Mouse (Mus musculus) lung, postnatal 0 days (tissue): Measurements from ENCODE around the gene Zbtb42. TPM values are rescaled to one million over a fixed set of nuclear protein-coding genes. Genes with fewer than 3 reads are reported as not detected.

Source experiments
- ATAC-seq: fragments of 200-750 bp; cut with Nextera tagmentation; 2 replicates; pipeline ENCODE4 v1.8.0; 2017; ENCODE audit warnings: moderate library complexity
- DNase-seq: peaks from one replicate; pipeline ENCODE4 v3.0.0-alpha.2; 2016; ENCODE audit warnings: low spot score
- H3K27ac ChIP-seq: fragments of 300-500 bp; sonication (generic); 2 replicates; pipeline ENCODE4 v1.5.1; 2014; ENCODE audit warnings: antibody characterized with exemption, mild to moderate bottlenecking, low read length, mixed read lengths
- H3K27me3 ChIP-seq: fragments of 300-500 bp; sonication (generic); replicated peaks from 2 replicates; pipeline ENCODE4 v1.6.1; 2014; ENCODE audit warnings: low read length, mixed read lengths; ENCODE audit not compliant: insufficient read depth
- H3K36me3 ChIP-seq: fragments of 300-500 bp; sonication (generic); 2 replicates; pipeline ENCODE4 v1.6.1; 2014; ENCODE audit warnings: low read length, mixed read lengths; ENCODE audit not compliant: insufficient read depth
- H3K4me1 ChIP-seq: fragments of 300-500 bp; sonication (generic); 2 replicates; pipeline ENCODE4 v1.6.1; 2014; ENCODE audit warnings: antibody characterized with exemption, low read depth, low read length, mixed read lengths; ENCODE audit not compliant: insufficient read depth
- H3K4me2 ChIP-seq: fragments of 300-500 bp; sonication (generic); replicated peaks from 2 replicates; pipeline ENCODE4 v1.6.1; 2014; ENCODE audit warnings: low read depth, mild to moderate bottlenecking, low read length, moderate library complexity, mixed read lengths
- H3K4me3 ChIP-seq: fragments of 300-500 bp; sonication (generic); 2 replicates; pipeline ENCODE4 v1.5.1; 2014; ENCODE audit warnings: low read depth, low read length
- H3K9ac ChIP-seq: fragments of 300-500 bp; sonication (generic); replicated peaks from 2 replicates; pipeline ENCODE4 v1.6.1; 2014; ENCODE audit warnings: low read depth, mild to moderate bottlenecking
- H3K9me3 ChIP-seq: fragments of 300-500 bp; sonication (generic); 2 replicates; pipeline ENCODE4 v1.6.1; 2016; ENCODE audit warnings: low read length, mixed read lengths
- CTCF ChIP-seq: IDR thresholded peaks from 2 replicates; pipeline ENCODE4 v1.5.1; 2016; ENCODE audit warnings: antibody characterized with exemption, mild to moderate bottlenecking
- EP300 ChIP-seq: IDR thresholded peaks from 2 replicates; pipeline ENCODE4 v1.6.1; 2016; ENCODE audit warnings: antibody characterized with exemption, mild to moderate bottlenecking, control low read depth
- WGBS: fragments of 180-500 bp; shearing (Covaris S2); extraction: QIAGEN DNeasy Blood & Tissue Kit; methylation state at CpG from one replicate; pipeline ENCODE4 v1.1.7; 2014; 5-methylcytosine and 5-hydroxymethylcytosine counted together
- polyA plus RNA-seq: library from polyadenylated mRNA; unstranded; fragments of >200 nt; fragmentation: Nextera tagmentation; extraction: Ambion mirVana; gene quantifications from 2 replicates; pipeline ENCODE4 v1.2.1, GENCODE M21; 2015

The Zbtb42 gene
- polyA plus RNA-seq, 1 experiment from 2014 or later = 14.0 TPM

GRCm38 (mm10) chr12:112646139-112646538 is 32.5 kb upstream of the Zbtb42 start:
- Histone ChIP-seq H3K4me2 (peak overlapping the region; percentile 97), H3K27me3 (no peaks in the 10 kb centered on the region), H3K9ac (no peak overlapping the region), H3K4me3 (no peak overlapping the region), H3K27ac (peak overlapping the region; percentile 86), H3K9me3 (no peaks in the 10 kb centered on the region), H3K4me1 (no peaks in the 10 kb centered on the region; the same call in 1 of the 2 replicates), H3K36me3 (0 out of 2 replicates have a peak, but pooled peaks cover 11% of the 10 kb centered on the region)
- TF ChIP-seq CTCF (no peak), EP300 (no peak)
- WGBS = 36% methylated on average over 6 of the region's 6 CpGs
- ATAC-seq = no peak
- no peak for DNase-seq

- H3K4me2 ChIP-seq = no peak overlapping the region
- no peaks in the 10 kb centered on the region for H3K9me3 ChIP-seq
- WGBS = 81% methylated on average over 5 of the region's 5 CpGs
- ATAC-seq = no peak
- no peak overlapping the region for H3K4me3 ChIP-seq
- peak; percentile 40 for DNase-seq
- H3K9ac ChIP-seq = no peak overlapping the region
- no peaks in the 10 kb centered on the region for H3K27me3 ChIP-seq
- 0 out of 2 replicates have a peak, but pooled peaks cover 11% of the 10 kb centered on the region for H3K36me3 ChIP-seq
- H3K27ac ChIP-seq = no peak overlapping the region
- H3K4me1 ChIP-seq = peaks cover 3% of the 10 kb centered on the region; the same call in 1 of the 2 replicates
- TF ChIP-seq EP300 (peak; percentile 39; the same call in 1 of the 2 replicates), CTCF (no peak)
Observed at GRCm38 (mm10) chr12:112648081-112648480, 30.5 kb upstream of the Zbtb42 start.

GRCm38 (mm10) chr12:112651778-112652439 is 26.7 kb upstream of the Zbtb42 start:
- Histone ChIP-seq H3K4me1 (peaks cover 3% of the 10 kb centered on the region; the same call in 1 of the 2 replicates), H3K4me2 (no peak overlapping the region), H3K27me3 (no peaks in the 10 kb centered on the region), H3K9me3 (no peaks in the 10 kb centered on the region), H3K36me3 (peaks cover 42% of the 10 kb centered on the region), H3K27ac (peak overlapping the region; percentile 81), H3K9ac (no peak overlapping the region), H3K4me3 (no peak overlapping the region)
- 44% methylated on average over 5 of the region's 5 CpGs for WGBS
- no peak; the same call in 1 of the 2 replicates for TF ChIP-seq EP300
- TF ChIP-seq CTCF = no peak
- DNase-seq = peak; percentile 89
- peak; percentile 72 for ATAC-seq

GRCm38 (mm10) chr12:112653157-112653824 is 25.3 kb upstream of the Zbtb42 start:
- DNase-seq (peak; percentile 91), ATAC-seq (peak; percentile 45)
- Histone ChIP-seq H3K9ac (no peak overlapping the region), H3K4me2 (no peak overlapping the region), H3K27me3 (no peaks in the 10 kb centered on the region), H3K4me3 (no peak overlapping the region), H3K9me3 (no peaks in the 10 kb centered on the region), H3K27ac (no peak overlapping the region; the same call in 1 of the 2 replicates), H3K4me1 (peaks cover 3% of the 10 kb centered on the region; the same call in 1 of the 2 replicates), H3K36me3 (peaks cover 51% of the 10 kb centered on the region)
- peak; percentile 99 for TF ChIP-seq CTCF
- TF ChIP-seq EP300 = no peak
- WGBS = 42% methylated on average over 7 of the region's 7 CpGs

GRCm38 (mm10) chr12:112654076-112654475 is 24.6 kb upstream of the Zbtb42 start:
- Histone ChIP-seq H3K9me3 (no peaks in the 10 kb centered on the region), H3K4me3 (no peak overlapping the region), H3K36me3 (peaks cover 57% of the 10 kb centered on the region), H3K4me1 (peaks cover 3% of the 10 kb centered on the region; the same call in 1 of the 2 replicates), H3K27me3 (no peaks in the 10 kb centered on the region), H3K9ac (no peak overlapping the region), H3K4me2 (no peak overlapping the region), H3K27ac (no peak overlapping the region)
- no peak for ATAC-seq
- WGBS = 93% methylated on average over 5 of the region's 5 CpGs
- TF ChIP-seq CTCF (no peak), EP300 (no peak)
- DNase-seq = no peak

GRCm38 (mm10) chr12:112658619-112659018 is 20.0 kb upstream of the Zbtb42 start:
- Histone ChIP-seq H3K36me3 (peaks cover 63% of the 10 kb centered on the region), H3K9ac (no peak overlapping the region), H3K27ac (no peak overlapping the region), H3K9me3 (no peaks in the 10 kb centered on the region), H3K4me3 (no peak overlapping the region), H3K4me2 (no peak overlapping the region), H3K27me3 (no peaks in the 10 kb centered on the region), H3K4me1 (peaks cover 17% of the 10 kb centered on the region; the same call in 1 of the 2 replicates)
- WGBS = 80% methylated on average over 7 of the region's 7 CpGs
- ATAC-seq (no peak), DNase-seq (peak; percentile 43)
- no peak for TF ChIP-seq CTCF
- no peak for TF ChIP-seq EP300
